ENCODE assay signal across 33 mouse cellular contexts in genomic region chr8:123248596-123248995, GRCm38 (mm10). TPM values are rescaled to one million over a fixed set of nuclear protein-coding genes. Genes with fewer than 3 reads are reported as not detected.
A peak's percentile ranks its signal among the peaks of the same experiment; 100 is the strongest.
DNase-seq lines count a peak whose midpoint lies in the region; ATAC-seq lines count a peak whose summit lies in the region.
"Had no signal": no experiment of that assay in that cellular context is flagged by ENCODE, and none has a peak within 500 bp of the region (broad histone marks: within the 10 kb centered on the region; RNA-seq: fewer than 3 reads in every experiment).

No protein-coding gene starts in this region.

- H3K4me1 ChIP-seq in midbrain, embryonic 11.5 days (ENCODE audit: control insufficient read depth, insufficient read depth, low read length), result peaks cover 7% of the 10 kb centered on the region
- peaks cover 11% of the 10 kb centered on the region for H3K4me1 ChIP-seq in midbrain, embryonic 13.5 days (replicated peaks)

- H3K27ac ChIP-seq in midbrain, embryonic 11.5 days (ENCODE audit: low read depth, low read length), result no peak overlapping the region
- no peak overlapping the region for H3K27ac ChIP-seq in midbrain, embryonic 13.5 days
- peak overlapping the region; percentile 35 for H3K27ac ChIP-seq in macrophage
- H3K27ac ChIP-seq: embryonic facial prominence, embryonic 13.5 days; forebrain, embryonic 12.5 days; hindbrain, embryonic 12.5 days; hindbrain, postnatal 0 days; intestine, embryonic 15.5 days; limb, embryonic 10.5 days; limb, embryonic 15.5 days; liver, embryonic 13.5 days; neural tube, embryonic 13.5 days had no signal

- H3K4me2 ChIP-seq in midbrain, embryonic 11.5 days, result no peak overlapping the region
- H3K4me2 ChIP-seq in midbrain, embryonic 13.5 days (replicated peaks), result no peak overlapping the region
- H3K4me2 ChIP-seq: embryonic facial prominence, embryonic 13.5 days; forebrain, embryonic 12.5 days; heart, embryonic 11.5 days; hindbrain, embryonic 12.5 days; intestine, embryonic 15.5 days; limb, embryonic 15.5 days; liver, embryonic 13.5 days; neural tube, embryonic 13.5 days had no signal

- no peaks in the 10 kb centered on the region for H3K9me3 ChIP-seq in midbrain, embryonic 11.5 days (ENCODE audit: control insufficient read depth, low read length)
- H3K9me3 ChIP-seq in midbrain, embryonic 13.5 days, result no peaks in the 10 kb centered on the region
- H3K9me3 ChIP-seq: embryonic facial prominence, embryonic 13.5 days; forebrain, embryonic 12.5 days; hindbrain, embryonic 12.5 days; intestine, embryonic 15.5 days; limb, embryonic 10.5 days; limb, embryonic 15.5 days; liver, embryonic 13.5 days; neural tube, embryonic 13.5 days had no signal

- WGBS in midbrain, embryonic 11.5 days, result 92% methylated on average over 8 of the region's 8 CpGs
- WGBS in midbrain, embryonic 13.5 days, result 96% methylated on average over 8 of the region's 8 CpGs
- 26% methylated on average over 8 of the region's 8 CpGs for WGBS in macrophage (ENCODE audit: missing documents)

- ATAC-seq in midbrain, embryonic 11.5 days (ENCODE audit: low FRiP score), result no peak
- no peak for ATAC-seq in midbrain, embryonic 13.5 days
- 0 out of 2 replicates have a peak, but pooled peaks have one; percentile 30 for ATAC-seq in neutrophil, adult 5-6 weeks (ENCODE audit: extremely low read depth, insufficient number of reproducible peaks, low FRiP score, poor library complexity, severe bottlenecking)
- ATAC-seq in erythroblast, adult 5-6 weeks (replicated peaks; ENCODE audit: low FRiP score, poor library complexity, severe bottlenecking), result no peak
- ATAC-seq: CD4-positive, CD25-positive, alpha-beta regulatory T cell, adult 4 months; forebrain, postnatal 0 days; hindbrain, postnatal 0 days; intestine, embryonic 15.5 days; midbrain, embryonic 16.5 days had no signal

- H3K79me2 ChIP-seq in macrophage (ENCODE audit: inconsistent target), result peaks cover 8% of the 10 kb centered on the region; the same call in 1 of the 2 replicates

- peak; percentile 22 to 50 for DNase-seq in heart, adult 18-20 months
- no peak for DNase-seq in heart, adult 8-10 months (ENCODE audit: low spot score)
- DNase-seq in midbrain, embryonic 11.5 days (ENCODE audit: low spot score, missing footprints), result peak; percentile 23
- DNase-seq in kidney, adult 11 months, result no peak
- DNase-seq: adrenal gland, adult 2 months; cerebellum, adult 11 months; cerebellum, adult 9-10 months; forebrain, postnatal 0 days; gastrocnemius, postnatal 36 days; heart, postnatal 36 days; kidney, adult 9 months; kidney, postnatal 10 days; liver, embryonic 13.5 days; lung, adult 2 months; lung, postnatal 14 days; thymus, adult 2 months; thymus, postnatal 36 days had no signal

- peaks cover 25% of the 10 kb centered on the region for H3K36me3 ChIP-seq in midbrain, embryonic 11.5 days (ENCODE audit: control insufficient read depth, insufficient read depth, low read length)
- peaks cover 86% of the 10 kb centered on the region for H3K36me3 ChIP-seq in midbrain, embryonic 13.5 days
- peaks cover 49% of the 10 kb centered on the region for H3K36me3 ChIP-seq in macrophage (ENCODE audit: inconsistent target)

- H3K27me3 ChIP-seq in midbrain, embryonic 11.5 days (ENCODE audit: control insufficient read depth, insufficient read depth, low read length), result no peaks in the 10 kb centered on the region
- H3K27me3 ChIP-seq in midbrain, embryonic 13.5 days, result no peaks in the 10 kb centered on the region
- H3K27me3 ChIP-seq: embryonic facial prominence, embryonic 13.5 days; forebrain, embryonic 12.5 days; hindbrain, embryonic 12.5 days; intestine, embryonic 15.5 days; limb, embryonic 15.5 days; liver, embryonic 13.5 days; neural tube, embryonic 13.5 days had no signal

- no peak overlapping the region for H3K9ac ChIP-seq in midbrain, embryonic 11.5 days (ENCODE audit: low read length)
- H3K9ac ChIP-seq in midbrain, embryonic 13.5 days (replicated peaks), result no peak overlapping the region
- H3K9ac ChIP-seq: embryonic facial prominence, embryonic 13.5 days; forebrain, embryonic 12.5 days; forebrain, postnatal 0 days; hindbrain, embryonic 12.5 days; intestine, embryonic 15.5 days; limb, embryonic 15.5 days; liver, embryonic 13.5 days; neural tube, embryonic 13.5 days had no signal

- H3K4me3 ChIP-seq in midbrain, embryonic 11.5 days (ENCODE audit: low read depth, low read length), result no peak overlapping the region
- H3K4me3 ChIP-seq in midbrain, embryonic 13.5 days (replicated peaks), result no peak overlapping the region
- H3K4me3 ChIP-seq in macrophage (ENCODE audit: inconsistent target), result no peak overlapping the region
- H3K4me3 ChIP-seq: embryonic facial prominence, embryonic 13.5 days; erythroblast, embryonic 14.5 days; forebrain, embryonic 12.5 days; hindbrain, embryonic 12.5 days; intestine, embryonic 15.5 days; limb, embryonic 10.5 days; limb, embryonic 15.5 days; liver, embryonic 13.5 days; neural tube, embryonic 13.5 days had no signal

RNA-seq across cellular contexts. Expression of gene Zfp276, which starts 5.4 kb away (rescaled TPM):
- 10 to 100 TPM; 10.3 to 13.4 TPM for total RNA-seq in heart, adult 18-20 months (2021)
- 10 to 100 TPM in 1 of 4 experiments, 1 to 10 TPM in 3; 8.2 to 10.8 (median 9.2) TPM for total RNA-seq in heart, adult 8-10 months (2022)
- polyA plus RNA-seq in midbrain, embryonic 11.5 days (2014; fragmentation: Nextera tagmentation; extraction: Ambion mirVana), result 15.2 and 19.0 TPM in 2 replicates
- polyA plus RNA-seq in midbrain, embryonic 13.5 days (2015; fragmentation: Nextera tagmentation; extraction: Ambion mirVana), result 23.6 and 26.3 TPM in 2 replicates
- total RNA-seq in macrophage (2018; cell fraction: chromatin; rRNA removed), result 100 to 1,000 TPM in 12 of 26 experiments, 10 to 100 TPM in 14; 44.7 to 142 (median 85.9) TPM
- total RNA-seq in macrophage (2018; cell fraction: cytosol; rRNA removed), result 10 to 100 TPM in 6 of 26 experiments, 1 to 10 TPM in 20; 3.4 to 13.7 (median 7.6) TPM
- 10 to 100 TPM; 24.5 to 73.8 (median 46.6) TPM for total RNA-seq in macrophage (2018; cell fraction: nucleus; rRNA removed)
- polyA plus RNA-seq in macrophage (2018), result 9.8 to 12.0 TPM (median 11.1 TPM) in 3 replicates
- 55.0 and 57.4 TPM in 2 replicates for total RNA-seq in neutrophil, adult 5-6 weeks (2017)
- total RNA-seq in erythroblast, adult 5-6 weeks (2015; ENCODE audit: low replicate concordance), result 6.0 and 8.8 TPM in 2 replicates
- 9.3 and 12.4 TPM in 2 replicates for total RNA-seq in erythroblast, adult 5-6 weeks (2017; ENCODE audit: low replicate concordance)

RNA-seq across cellular contexts. Expression of gene Vps9d1, which starts 5.6 kb away (rescaled TPM):
- 10 to 100 TPM; 27.8 to 31.5 TPM for total RNA-seq in heart, adult 18-20 months (2021)
- 10 to 100 TPM; 25.5 to 35.0 (median 27.5) TPM for total RNA-seq in heart, adult 8-10 months (2022)
- polyA plus RNA-seq in midbrain, embryonic 11.5 days (2014; fragmentation: Nextera tagmentation; extraction: Ambion mirVana), result 23.7 and 23.8 TPM in 2 replicates
- 51.5 and 53.4 TPM in 2 replicates for polyA plus RNA-seq in midbrain, embryonic 13.5 days (2015; fragmentation: Nextera tagmentation; extraction: Ambion mirVana)
- 100 to 1,000 TPM in 11 of 26 experiments, 10 to 100 TPM in 15; 16.7 to 208 (median 79.9) TPM for total RNA-seq in macrophage (2018; cell fraction: chromatin; rRNA removed)
- 10 to 100 TPM in 21 of 26 experiments, 1 to 10 TPM in 5; 3.6 to 33.9 (median 15.4) TPM for total RNA-seq in macrophage (2018; cell fraction: cytosol; rRNA removed)
- total RNA-seq in macrophage (2018; cell fraction: nucleus; rRNA removed), result 10 to 100 TPM in 25 of 26 experiments, 1 to 10 TPM in 1; 9.8 to 81.9 (median 44.6) TPM
- polyA plus RNA-seq in macrophage (2018), result 10.8 to 15.8 TPM (median 14.7 TPM) in 3 replicates
- total RNA-seq in neutrophil, adult 5-6 weeks (2017), result 43.6 and 53.3 TPM in 2 replicates
- total RNA-seq in erythroblast, adult 5-6 weeks (2015; ENCODE audit: low replicate concordance), result 3.6 and 5.2 TPM in 2 replicates
- 6.6 and 9.8 TPM in 2 replicates for total RNA-seq in erythroblast, adult 5-6 weeks (2017; ENCODE audit: low replicate concordance)

RNA-seq across cellular contexts. Expression of gene Spata2l, which starts 12.6 kb away (rescaled TPM):
- total RNA-seq in heart, adult 18-20 months (2021), result 1 to 10 TPM; 7.0 to 7.9 TPM
- 1 to 10 TPM; 4.4 to 7.0 (median 6.0) TPM for total RNA-seq in heart, adult 8-10 months (2022)
- polyA plus RNA-seq in midbrain, embryonic 11.5 days (2014; fragmentation: Nextera tagmentation; extraction: Ambion mirVana), result 1.2 and 1.7 TPM in 2 replicates
- polyA plus RNA-seq in midbrain, embryonic 13.5 days (2015; fragmentation: Nextera tagmentation; extraction: Ambion mirVana), result 2.7 and 2.8 TPM in 2 replicates
- total RNA-seq in macrophage (2018; cell fraction: chromatin; rRNA removed), result 1 to 10 TPM in 16 of 26 experiments, under 1 TPM in 6, not detected in 4; 0.33 to 9.0 (median 2.2) TPM
- total RNA-seq in macrophage (2018; cell fraction: cytosol; rRNA removed), result 1 to 10 TPM in 19 of 26 experiments, under 1 TPM in 7; 0.43 to 4.6 (median 2.1) TPM
- 1 to 10 TPM in 19 of 26 experiments, under 1 TPM in 7; 0.32 to 7.8 (median 1.8) TPM for total RNA-seq in macrophage (2018; cell fraction: nucleus; rRNA removed)
- 2.4 to 3.9 TPM (median 2.8 TPM) in 3 replicates for polyA plus RNA-seq in macrophage (2018)
- total RNA-seq in neutrophil, adult 5-6 weeks (2017), result 3.5 and 6.8 TPM in 2 replicates
- total RNA-seq in erythroblast, adult 5-6 weeks (2015; ENCODE audit: low replicate concordance), result 2.3 TPM in 1 of 2 replicates, not detected in the other
- total RNA-seq in erythroblast, adult 5-6 weeks (2017; ENCODE audit: low replicate concordance), result 0.56 and 2.0 TPM in 2 replicates

RNA-seq across cellular contexts. Expression of gene Cdk10, which starts 24.0 kb away (rescaled TPM):
- 10 to 100 TPM; 17.5 to 24.2 TPM for total RNA-seq in heart, adult 18-20 months (2021)
- 10 to 100 TPM; 15.0 to 25.2 (median 20.2) TPM for total RNA-seq in heart, adult 8-10 months (2022)
- polyA plus RNA-seq in midbrain, embryonic 11.5 days (2014; fragmentation: Nextera tagmentation; extraction: Ambion mirVana), result 30.9 and 34.3 TPM in 2 replicates
- polyA plus RNA-seq in midbrain, embryonic 13.5 days (2015; fragmentation: Nextera tagmentation; extraction: Ambion mirVana), result 48.3 and 48.7 TPM in 2 replicates
- total RNA-seq in macrophage (2018; cell fraction: chromatin; rRNA removed), result 100 to 1,000 TPM in 14 of 26 experiments, 10 to 100 TPM in 12; 40.7 to 168 (median 108) TPM
- total RNA-seq in macrophage (2018; cell fraction: cytosol; rRNA removed), result 10 to 100 TPM in 25 of 26 experiments, 1 to 10 TPM in 1; 9.0 to 22.8 (median 14.8) TPM
- 100 to 1,000 TPM in 1 of 26 experiments, 10 to 100 TPM in 25; 24.0 to 115 (median 59.4) TPM for total RNA-seq in macrophage (2018; cell fraction: nucleus; rRNA removed)
- 13.9 to 19.0 TPM (median 17.2 TPM) in 3 replicates for polyA plus RNA-seq in macrophage (2018)
- 48.5 and 58.4 TPM in 2 replicates for total RNA-seq in neutrophil, adult 5-6 weeks (2017)
- total RNA-seq in erythroblast, adult 5-6 weeks (2015; ENCODE audit: low replicate concordance), result 3.1 and 5.6 TPM in 2 replicates
- 3.0 and 7.5 TPM in 2 replicates for total RNA-seq in erythroblast, adult 5-6 weeks (2017; ENCODE audit: low replicate concordance)

RNA-seq across cellular contexts. Expression of gene Spata33, which starts 36.0 kb away (rescaled TPM):
- total RNA-seq in heart, adult 18-20 months (2021), result 10 to 100 TPM; 28.5 to 31.6 TPM
- total RNA-seq in heart, adult 8-10 months (2022), result 10 to 100 TPM; 22.0 to 36.7 (median 27.5) TPM
- 5.9 and 6.0 TPM in 2 replicates for polyA plus RNA-seq in midbrain, embryonic 11.5 days (2014; fragmentation: Nextera tagmentation; extraction: Ambion mirVana)
- 6.5 and 7.2 TPM in 2 replicates for polyA plus RNA-seq in midbrain, embryonic 13.5 days (2015; fragmentation: Nextera tagmentation; extraction: Ambion mirVana)
- total RNA-seq in macrophage (2018; cell fraction: chromatin; rRNA removed), result 1 to 10 TPM in 1 of 26 experiments, under 1 TPM in 10, not detected in 15; 0.12 to 1.0 (median 0.45) TPM
- total RNA-seq in macrophage (2018; cell fraction: cytosol; rRNA removed), result under 1 TPM in 22 of 26 experiments, not detected in 4; 0.03 to 0.95 (median 0.20) TPM
- total RNA-seq in macrophage (2018; cell fraction: nucleus; rRNA removed), result under 1 TPM in 11 of 26 experiments, not detected in 15; 0.12 to 0.80 (median 0.53) TPM
- 0.27 to 1.4 TPM (median 0.40 TPM) in 3 replicates for polyA plus RNA-seq in macrophage (2018)
- total RNA-seq in neutrophil, adult 5-6 weeks (2017), result 0.12 TPM in 2 replicates
- total RNA-seq in erythroblast, adult 5-6 weeks (2015; ENCODE audit: low replicate concordance), result not detected in 2 replicates
- total RNA-seq in erythroblast, adult 5-6 weeks (2017; ENCODE audit: low replicate concordance), result not detected in 2 replicates
- polyA plus RNA-seq: CD4-positive, CD25-positive, alpha-beta regulatory T cell, adult 4 months had no signal

Comparison
In these comparisons a context has a peak if more than half of its experiments do, and no peak if none do; other contexts are left out.
1. DNase-seq: peak in heart, adult 18-20 months (2 of 2) and midbrain, embryonic 11.5 days (single experiment); none in heart, adult 8-10 months (single experiment) and kidney, adult 11 months (single experiment).